Mouse (Mus musculus): ENCODE measurements around the gene Mmrn2. TPM values are rescaled to one million over a fixed set of nuclear protein-coding genes. Genes with fewer than 3 reads are reported as not detected.

Mmrn2 gene
- polyA plus RNA-seq, 1 experiment from 2014 or later, result 3.8 TPM

DNA sequence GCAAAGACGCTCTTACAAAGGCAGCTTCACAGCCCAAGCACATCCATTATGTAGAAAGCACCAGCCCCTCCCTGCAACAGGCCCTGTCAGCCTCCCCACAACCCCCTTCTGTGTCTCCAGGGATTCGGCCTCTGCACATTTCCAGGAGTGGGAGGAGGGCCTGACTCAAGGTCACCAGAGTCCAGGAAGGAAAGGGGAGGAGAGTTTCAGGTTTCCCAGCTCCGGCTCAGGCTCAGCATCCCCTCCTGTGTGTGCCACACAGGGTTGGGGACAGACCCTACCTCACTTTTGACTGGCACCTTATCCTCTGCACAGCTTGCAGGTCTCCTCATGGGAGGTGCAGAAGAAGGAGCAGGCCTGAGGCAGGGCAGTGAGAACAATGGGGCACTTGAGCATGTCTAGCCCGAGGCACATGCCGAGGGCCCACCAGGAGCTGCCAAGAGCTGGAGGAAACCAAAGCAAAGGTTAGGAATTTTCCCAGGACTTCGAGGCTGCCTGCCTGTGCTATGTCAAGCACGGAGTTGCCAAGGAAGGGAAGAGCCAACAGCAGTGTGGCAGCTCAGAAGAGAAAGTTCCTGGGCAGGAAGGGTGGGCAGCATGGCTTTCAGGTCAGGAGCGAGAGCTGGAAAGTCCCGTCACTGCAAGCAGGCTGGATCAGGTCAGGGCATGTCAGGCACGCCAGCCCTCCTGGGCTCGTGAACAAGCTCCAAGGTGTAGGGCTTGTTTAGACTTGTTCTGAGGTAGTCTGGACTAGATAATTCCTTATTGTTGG, 3.5 kb downstream of the Mmrn2 start:
- Histone ChIP-seq H3K4me1 (ENCODE audit: control insufficient read depth, insufficient read depth, low read depth, low read length) (peaks cover 12% of the 10 kb centered on the region), H3K4me3 (ENCODE audit: low read length) (no peak overlapping the region), H3K4me2 (ENCODE audit: low read length) (no peak overlapping the region), H3K27ac (ENCODE audit: low read depth, low read length) (peak overlapping the region; percentile 44; the same call in 1 of the 2 replicates), H3K36me3 (ENCODE audit: control insufficient read depth, insufficient read depth, low read length) (no peaks in the 10 kb centered on the region), H3K27me3 (replicated peaks; ENCODE audit: control insufficient read depth, insufficient read depth, low read length) (no peaks in the 10 kb centered on the region), H3K9ac (ENCODE audit: low read depth, low read length) (no peak overlapping the region), H3K9me3 (ENCODE audit: control insufficient read depth, low read length) (no peaks in the 10 kb centered on the region)
- peak; percentile 73 for ATAC-seq
- 31% methylated on average over 11 of the region's 11 CpGs for WGBS

DNA sequence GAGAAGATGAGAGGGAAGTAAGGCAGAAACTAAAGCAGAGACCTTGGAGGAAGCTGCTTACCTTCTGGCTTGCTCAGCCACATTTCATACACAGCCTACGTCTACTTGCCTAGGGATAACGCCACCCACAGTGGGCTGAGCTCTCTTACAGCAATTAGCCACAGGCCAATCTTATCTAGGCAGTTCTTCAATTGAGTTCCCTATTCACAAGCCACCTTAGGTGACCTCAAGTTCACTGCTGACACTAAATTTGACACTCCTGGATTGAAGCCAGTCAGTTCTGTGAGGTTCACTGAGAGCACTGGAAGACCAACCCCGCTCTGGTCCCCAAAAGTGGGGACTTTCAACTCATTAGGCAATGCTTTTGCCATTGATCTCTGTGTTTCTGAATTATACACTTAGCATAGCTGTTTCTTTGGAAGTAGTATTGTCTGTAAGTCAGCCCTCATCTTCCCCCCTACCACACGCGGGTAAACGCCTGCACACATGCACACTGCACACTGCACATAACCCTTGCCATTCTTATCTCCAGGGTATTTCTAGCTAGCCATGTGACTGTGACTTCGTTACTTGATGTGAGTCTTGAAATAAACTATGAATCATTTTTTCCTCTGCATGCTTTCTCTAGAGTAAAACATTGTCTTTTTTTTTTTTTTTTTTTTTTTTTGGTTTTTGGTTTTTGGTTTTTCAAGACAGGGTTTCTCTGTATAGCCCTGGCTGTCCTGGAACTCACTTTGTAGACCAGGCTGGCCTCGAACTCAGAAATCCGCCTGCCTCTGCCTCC, 7.8 kb downstream of the Mmrn2 start:
- ATAC-seq, result no peak
- no peak overlapping the region for H3K4me3 ChIP-seq (ENCODE audit: low read length)
- no peak overlapping the region for H3K27ac ChIP-seq (ENCODE audit: low read depth, low read length)
- H3K9ac ChIP-seq (ENCODE audit: low read depth, low read length), result no peak overlapping the region
- H3K4me2 ChIP-seq (ENCODE audit: low read length), result no peak overlapping the region
- no peaks in the 10 kb centered on the region for H3K9me3 ChIP-seq (ENCODE audit: control insufficient read depth, low read length)
- H3K4me1 ChIP-seq (ENCODE audit: control insufficient read depth, insufficient read depth, low read depth, low read length), result peaks cover 7% of the 10 kb centered on the region
- H3K36me3 ChIP-seq (ENCODE audit: control insufficient read depth, insufficient read depth, low read length), result no peaks in the 10 kb centered on the region
- WGBS, result 95% methylated on average over 9 of the region's 9 CpGs
- H3K27me3 ChIP-seq (replicated peaks; ENCODE audit: control insufficient read depth, insufficient read depth, low read length), result no peaks in the 10 kb centered on the region

DNA sequence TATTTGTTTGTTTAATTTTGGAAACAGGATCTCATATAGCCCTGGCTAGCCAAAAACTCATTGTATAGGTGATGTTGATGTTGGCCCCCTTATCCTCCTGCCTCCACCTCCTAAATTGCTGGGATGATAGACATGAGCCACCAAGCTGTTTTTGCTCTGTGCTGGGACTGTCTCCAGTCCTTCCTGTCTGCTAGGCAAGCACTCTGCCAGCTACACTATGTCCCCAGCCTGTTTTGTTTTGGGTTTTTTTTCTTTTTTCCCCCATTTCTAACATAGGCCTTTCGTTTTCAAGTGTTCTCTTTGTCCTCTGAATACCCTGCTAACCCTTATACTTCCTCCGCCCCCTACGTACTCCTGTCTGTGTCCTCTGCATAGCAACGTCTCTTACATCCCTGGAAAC, 18.0 kb downstream of the Mmrn2 start:
- 0 out of 2 replicates have a peak, but pooled peaks cover 3% of the 10 kb centered on the region for H3K36me3 ChIP-seq (ENCODE audit: control insufficient read depth, insufficient read depth, low read length)
- H3K4me1 ChIP-seq (ENCODE audit: control insufficient read depth, insufficient read depth, low read depth, low read length), result no peaks in the 10 kb centered on the region
- H3K9me3 ChIP-seq (ENCODE audit: control insufficient read depth, low read length), result no peaks in the 10 kb centered on the region; the same call in 1 of the 2 replicates
- 59% methylated on average over 4 of the region's 4 CpGs for WGBS
- no peaks in the 10 kb centered on the region for H3K27me3 ChIP-seq (replicated peaks; ENCODE audit: control insufficient read depth, insufficient read depth, low read length)
- no peak overlapping the region for H3K27ac ChIP-seq (ENCODE audit: low read depth, low read length)
- H3K9ac ChIP-seq (ENCODE audit: low read depth, low read length), result no peak overlapping the region
- no peak overlapping the region for H3K4me3 ChIP-seq (ENCODE audit: low read length)
- peak; percentile 54; the same call in 1 of the 2 replicates for ATAC-seq
- no peak overlapping the region for H3K4me2 ChIP-seq (ENCODE audit: low read length)

DNA sequence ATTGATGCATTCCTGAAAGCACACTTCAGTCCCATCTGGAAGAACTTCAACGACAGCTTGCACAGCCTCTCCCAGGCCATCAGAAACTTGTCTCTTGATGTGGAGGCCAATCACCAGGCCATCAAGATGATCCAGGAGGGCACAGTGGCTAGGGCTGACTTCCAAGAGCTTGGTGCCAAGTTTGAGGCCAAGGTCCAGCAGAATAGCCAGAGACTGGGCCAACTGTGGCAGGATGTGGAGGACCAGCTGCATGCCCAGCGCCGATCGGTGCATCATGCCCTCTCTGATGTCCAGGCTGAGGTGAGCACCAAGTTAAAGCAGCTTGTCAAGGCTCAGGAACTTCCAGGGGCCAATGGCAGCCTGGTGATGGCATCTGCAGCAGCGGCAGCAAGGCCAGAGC, 22.6 kb downstream of the Mmrn2 start:
- Histone ChIP-seq H3K9ac (ENCODE audit: low read depth, low read length) (no peak overlapping the region), H3K9me3 (ENCODE audit: control insufficient read depth, low read length) (no peaks in the 10 kb centered on the region), H3K27ac (ENCODE audit: low read depth, low read length) (no peak overlapping the region), H3K36me3 (ENCODE audit: control insufficient read depth, insufficient read depth, low read length) (peaks cover 9% of the 10 kb centered on the region), H3K27me3 (replicated peaks; ENCODE audit: control insufficient read depth, insufficient read depth, low read length) (no peaks in the 10 kb centered on the region), H3K4me2 (ENCODE audit: low read length) (no peak overlapping the region), H3K4me1 (ENCODE audit: control insufficient read depth, insufficient read depth, low read depth, low read length) (no peaks in the 10 kb centered on the region), H3K4me3 (ENCODE audit: low read length) (no peak overlapping the region)
- WGBS, result 82% methylated on average over 5 of the region's 5 CpGs
- ATAC-seq, result no peak

DNA sequence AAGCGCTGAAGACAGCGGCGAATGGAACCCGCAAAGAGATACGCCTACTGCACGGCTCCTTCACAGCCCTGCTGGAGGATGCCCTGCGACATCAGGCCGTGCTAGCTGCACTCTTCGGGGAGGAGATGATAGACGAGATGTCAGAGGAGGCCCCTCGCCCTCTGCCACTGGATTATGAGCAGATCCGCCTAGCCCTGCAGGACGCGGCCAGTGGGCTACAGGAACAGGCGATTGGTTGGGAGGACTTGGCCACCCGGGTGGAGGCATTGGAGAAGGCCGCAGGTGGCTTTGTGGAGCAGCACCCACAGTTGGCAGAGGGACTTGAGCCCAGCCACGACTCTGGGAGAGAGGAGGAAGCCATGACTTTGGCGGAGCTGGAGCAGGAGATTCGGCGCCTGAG, 23.6 kb downstream of the Mmrn2 start:
- no peaks in the 10 kb centered on the region for H3K4me1 ChIP-seq (ENCODE audit: control insufficient read depth, insufficient read depth, low read depth, low read length)
- no peaks in the 10 kb centered on the region for H3K9me3 ChIP-seq (ENCODE audit: control insufficient read depth, low read length)
- 95% methylated on average over 21 of the region's 21 CpGs for WGBS
- no peaks in the 10 kb centered on the region for H3K27me3 ChIP-seq (replicated peaks; ENCODE audit: control insufficient read depth, insufficient read depth, low read length)
- no peak overlapping the region for H3K9ac ChIP-seq (ENCODE audit: low read depth, low read length)
- H3K4me3 ChIP-seq (ENCODE audit: low read length), result no peak overlapping the region
- H3K27ac ChIP-seq (ENCODE audit: low read depth, low read length), result no peak overlapping the region
- peaks cover 11% of the 10 kb centered on the region for H3K36me3 ChIP-seq (ENCODE audit: control insufficient read depth, insufficient read depth, low read length)
- ATAC-seq, result no peak
- H3K4me2 ChIP-seq (ENCODE audit: low read length), result no peak overlapping the region

DNA sequence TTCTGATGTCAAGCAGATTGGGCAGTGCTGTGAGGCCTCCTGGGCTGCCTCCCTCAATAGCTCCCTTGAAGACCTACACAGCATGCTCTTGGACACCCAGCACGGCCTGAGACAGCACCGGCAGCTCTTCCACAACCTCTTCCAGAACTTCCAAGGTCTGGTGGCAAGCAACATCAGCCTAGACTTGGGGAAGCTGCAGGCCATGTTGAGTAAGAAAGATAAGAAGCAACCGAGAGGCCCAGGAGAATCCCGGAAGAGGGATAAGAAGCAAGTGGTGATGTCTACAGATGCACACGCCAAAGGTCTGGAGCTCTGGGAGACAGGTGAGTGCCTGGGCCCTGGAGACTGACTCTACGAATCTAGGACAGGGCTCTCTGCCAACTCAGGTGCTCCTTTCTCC, 24.0 kb downstream of the Mmrn2 start:
- no peaks in the 10 kb centered on the region for H3K4me1 ChIP-seq (ENCODE audit: control insufficient read depth, insufficient read depth, low read depth, low read length)
- no peak overlapping the region for H3K4me2 ChIP-seq (ENCODE audit: low read length)
- 97% methylated on average over 6 of the region's 6 CpGs for WGBS
- ATAC-seq, result no peak
- no peak overlapping the region for H3K27ac ChIP-seq (ENCODE audit: low read depth, low read length)
- no peaks in the 10 kb centered on the region for H3K27me3 ChIP-seq (replicated peaks; ENCODE audit: control insufficient read depth, insufficient read depth, low read length)
- H3K4me3 ChIP-seq (ENCODE audit: low read length), result no peak overlapping the region
- peaks cover 11% of the 10 kb centered on the region for H3K36me3 ChIP-seq (ENCODE audit: control insufficient read depth, insufficient read depth, low read length)
- H3K9me3 ChIP-seq (ENCODE audit: control insufficient read depth, low read length), result no peaks in the 10 kb centered on the region
- H3K9ac ChIP-seq (ENCODE audit: low read depth, low read length), result no peak overlapping the region

DNA sequence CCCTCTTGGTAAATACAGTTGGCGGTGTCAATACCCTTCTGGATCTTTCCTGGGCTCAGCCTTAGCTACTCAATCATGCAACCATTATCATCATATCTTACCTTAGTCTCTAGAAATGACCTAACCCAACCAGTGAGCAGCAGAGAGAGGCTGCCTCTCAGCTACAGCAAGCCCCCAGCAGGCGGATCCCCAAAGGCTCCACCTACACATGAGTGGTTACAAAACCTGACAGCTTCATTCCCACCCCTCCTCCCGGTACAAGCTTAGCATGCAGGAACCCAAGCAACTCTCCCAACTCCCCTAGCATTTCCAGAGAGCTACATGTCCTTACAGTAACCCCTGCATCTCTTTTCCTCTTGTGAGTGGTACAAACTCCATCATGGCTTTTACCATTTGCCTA, 24.8 kb downstream of the Mmrn2 start:
- Histone ChIP-seq H3K4me1 (ENCODE audit: control insufficient read depth, insufficient read depth, low read depth, low read length) (no peaks in the 10 kb centered on the region), H3K27me3 (replicated peaks; ENCODE audit: control insufficient read depth, insufficient read depth, low read length) (no peaks in the 10 kb centered on the region), H3K27ac (ENCODE audit: low read depth, low read length) (no peak overlapping the region), H3K4me2 (ENCODE audit: low read length) (no peak overlapping the region), H3K4me3 (ENCODE audit: low read length) (no peak overlapping the region), H3K9ac (ENCODE audit: low read depth, low read length) (no peak overlapping the region), H3K36me3 (ENCODE audit: control insufficient read depth, insufficient read depth, low read length) (peaks cover 11% of the 10 kb centered on the region), H3K9me3 (ENCODE audit: control insufficient read depth, low read length) (no peaks in the 10 kb centered on the region)
- no peak for ATAC-seq
- 100% methylated on average over 3 of the region's 3 CpGs for WGBS

DNA sequence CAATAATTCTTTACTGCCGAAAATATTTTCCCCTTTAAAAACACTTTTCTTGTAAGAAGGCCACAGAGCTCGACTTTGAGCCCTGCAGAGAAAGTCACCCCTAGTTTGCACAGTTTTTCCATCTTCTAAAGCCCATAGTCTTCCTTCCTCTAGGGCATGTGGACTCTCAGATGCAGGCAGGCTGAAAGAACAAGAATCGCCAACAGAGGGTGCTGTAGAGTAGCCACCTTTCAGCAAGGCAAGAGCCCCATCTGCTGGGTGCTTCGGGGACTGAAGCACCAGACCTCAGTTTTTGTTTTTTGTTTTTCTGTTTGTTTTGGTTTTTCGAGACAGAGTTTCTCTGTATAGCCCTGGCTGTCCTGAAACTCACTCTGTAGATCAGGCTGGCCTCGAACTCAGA, 25.9 kb downstream of the Mmrn2 start:
- Histone ChIP-seq H3K36me3 (ENCODE audit: control insufficient read depth, insufficient read depth, low read length) (peaks cover 11% of the 10 kb centered on the region), H3K9me3 (ENCODE audit: control insufficient read depth, low read length) (no peaks in the 10 kb centered on the region), H3K4me3 (ENCODE audit: low read length) (no peak overlapping the region), H3K27ac (ENCODE audit: low read depth, low read length) (no peak overlapping the region), H3K4me1 (ENCODE audit: control insufficient read depth, insufficient read depth, low read depth, low read length) (no peaks in the 10 kb centered on the region), H3K27me3 (replicated peaks; ENCODE audit: control insufficient read depth, insufficient read depth, low read length) (no peaks in the 10 kb centered on the region), H3K4me2 (ENCODE audit: low read length) (no peak overlapping the region), H3K9ac (ENCODE audit: low read depth, low read length) (no peak overlapping the region)
- ATAC-seq, result no peak
- WGBS, result 53% methylated on average over 6 of the region's 6 CpGs

DNA sequence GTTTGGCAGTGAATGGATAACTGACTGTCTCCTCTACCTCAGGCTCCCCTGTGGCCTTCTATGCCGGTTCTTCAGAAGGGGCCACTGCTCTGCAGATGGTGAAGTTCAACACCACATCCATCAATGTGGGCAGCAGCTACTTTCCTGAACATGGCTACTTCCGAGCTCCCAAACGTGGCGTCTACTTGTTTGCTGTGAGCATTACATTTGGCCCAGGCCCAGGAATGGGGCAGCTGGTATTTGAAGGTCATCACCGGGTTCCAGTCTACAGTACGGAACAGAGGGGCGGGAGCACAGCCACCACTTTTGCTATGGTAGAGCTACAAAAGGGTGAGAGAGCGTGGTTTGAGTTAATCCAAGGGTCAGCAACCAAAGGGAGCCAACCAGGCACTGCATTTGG, 27.6 kb downstream of the Mmrn2 start:
- H3K4me1 ChIP-seq (ENCODE audit: control insufficient read depth, insufficient read depth, low read depth, low read length), result no peaks in the 10 kb centered on the region
- H3K27ac ChIP-seq (ENCODE audit: low read depth, low read length), result no peak overlapping the region
- WGBS, result 76% methylated on average over 8 of the region's 8 CpGs
- no peak overlapping the region for H3K9ac ChIP-seq (ENCODE audit: low read depth, low read length)
- no peak overlapping the region for H3K4me3 ChIP-seq (ENCODE audit: low read length)
- H3K9me3 ChIP-seq (ENCODE audit: control insufficient read depth, low read length), result no peaks in the 10 kb centered on the region
- H3K27me3 ChIP-seq (replicated peaks; ENCODE audit: control insufficient read depth, insufficient read depth, low read length), result no peaks in the 10 kb centered on the region
- H3K4me2 ChIP-seq (ENCODE audit: low read length), result no peak overlapping the region
- ATAC-seq, result no peak
- H3K36me3 ChIP-seq (ENCODE audit: control insufficient read depth, insufficient read depth, low read length), result peaks cover 16% of the 10 kb centered on the region

Data from hindbrain, embryonic 16.5 days (tissue).